Mouse (Mus musculus) cerebellum, adult 11 months (tissue): Measurements from ENCODE around the gene Ndufv1.
"Not testable (repeated sequence)": the region's sequence is repeated elsewhere in the genome, so short reads cannot be mapped to it uniquely, and the experiment has no call there.

Experiments
- DNase-seq: peaks from one replicate; pipeline ENCODE4 v3.0.0; 2022

Gene Ndufv1

GRCm38 (mm10) chr19:4012432-4013022, at the start of gene Ndufv1:
Gene Ndufv1 (minus strand): TSS chr19:4012806.
- peak; percentile 95 for DNase-seq

- DNase-seq, result no peak
Measured at GRCm38 (mm10) chr19:4060899-4061465, 48.4 kb upstream of the Ndufv1 start.

- not testable (repeated sequence) for DNase-seq
Measured at GRCm38 (mm10) chr19:4060044-4060898, 47.7 kb upstream of the Ndufv1 start.

- no peak for DNase-seq
Measured at GRCm38 (mm10) chr19:4059069-4059740, 46.6 kb upstream of the Ndufv1 start, which contains the start of gene Gstp3. Gene Gstp3 (minus strand): TSS chr19:4059569.

GRCm38 (mm10) chr19:4058581-4058980, 46.0 kb upstream of the Ndufv1 start:
- no peak for DNase-seq

GRCm38 (mm10) chr19:4057962-4058361, 45.4 kb upstream of the Ndufv1 start:
- no peak for DNase-seq

GRCm38 (mm10) chr19:4057389-4057788, 44.8 kb upstream of the Ndufv1 start:
- no peak for DNase-seq

- no peak for DNase-seq
Measured at GRCm38 (mm10) chr19:4056727-4057126, 44.1 kb upstream of the Ndufv1 start.

GRCm38 (mm10) chr19:4055947-4056693, 43.5 kb upstream of the Ndufv1 start:
- no peak for DNase-seq

- peak; percentile 65 for DNase-seq
Measured at GRCm38 (mm10) chr19:4055216-4055946, 42.8 kb upstream of the Ndufv1 start.

- DNase-seq, result no peak
Measured at GRCm38 (mm10) chr19:4054613-4055012, 42.0 kb upstream of the Ndufv1 start.

- DNase-seq, result no peak
Measured at GRCm38 (mm10) chr19:4052516-4053030, 40.0 kb upstream of the Ndufv1 start.

GRCm38 (mm10) chr19:4051741-4052515, 39.3 kb upstream of the Ndufv1 start:
- DNase-seq, result peak; percentile 57

GRCm38 (mm10) chr19:4051016-4051415, 38.4 kb upstream of the Ndufv1 start:
- no peak for DNase-seq

GRCm38 (mm10) chr19:4049069-4049468, 36.5 kb upstream of the Ndufv1 start:
- DNase-seq, result not testable (repeated sequence)

- peak; percentile 80 for DNase-seq
Measured at GRCm38 (mm10) chr19:4047859-4048258, 35.3 kb upstream of the Ndufv1 start.

- DNase-seq, result no peak
Measured at GRCm38 (mm10) chr19:4046866-4047254, 34.3 kb upstream of the Ndufv1 start.

- DNase-seq, result peak; percentile 77
Measured at GRCm38 (mm10) chr19:4045966-4046865, 33.6 kb upstream of the Ndufv1 start, which contains the start of gene Gstp2. Gene Gstp2 (minus strand): TSS chr19:4046023.

GRCm38 (mm10) chr19:4044109-4044508, 31.5 kb upstream of the Ndufv1 start:
- DNase-seq, result not testable (repeated sequence)

- DNase-seq, result no peak
Measured at GRCm38 (mm10) chr19:4042124-4042523, 29.5 kb upstream of the Ndufv1 start.
